Mouse (Mus musculus) myocyte (in vitro differentiated cells): ENCODE measurements around the gene Cnot1. TPM values are rescaled to one million over a fixed set of nuclear protein-coding genes. Genes with fewer than 3 reads are reported as not detected.

Source experiments
- H3K27me3 ChIP-seq: one replicate; pipeline ENCODE4 v1.6.1; 2011; ENCODE audit not compliant: control insufficient read depth, insufficient read depth, insufficient read length
- H3K36me3 ChIP-seq: one replicate; pipeline ENCODE4 v1.6.1; 2011; ENCODE audit not compliant: control insufficient read depth, insufficient read depth
- H3K4me2 ChIP-seq: one replicate; pipeline ENCODE4 v1.6.1; 2011; ENCODE audit warnings: low read depth, control low read depth
- H3K4me3 ChIP-seq: one replicate; pipeline ENCODE4 v1.5.1; 2011; ENCODE audit warnings: mild to moderate bottlenecking, control low read depth, moderate library complexity
- H3K79me2 ChIP-seq: one replicate; pipeline ENCODE4 v1.6.1; 2011; ENCODE audit not compliant: control insufficient read depth, insufficient read depth
- H3ac ChIP-seq: one replicate; pipeline ENCODE4 v1.6.1; 2011; ENCODE audit not compliant: control insufficient read depth, insufficient read length
- CEBPB ChIP-seq: IDR thresholded peaks from 2 replicates; pipeline ENCODE4 v1.6.1; 2011; ENCODE audit warnings: mild to moderate bottlenecking, moderate library complexity; ENCODE audit not compliant: poor library complexity, insufficient read depth, severe bottlenecking
- E2F4 ChIP-seq: IDR thresholded peaks from one replicate; pipeline ENCODE4 v1.6.1; 2011; ENCODE audit warnings: mild to moderate bottlenecking, control low read depth, moderate library complexity; ENCODE audit not compliant: insufficient read depth
- MAX ChIP-seq: IDR thresholded peaks from one replicate; pipeline ENCODE4 v1.6.1; 2011; ENCODE audit warnings: low read depth, mild to moderate bottlenecking, control low read depth
- MYOD1 ChIP-seq, 3 experiments: IDR thresholded peaks; one replicate each; pipeline ENCODE4 v1.6.1; 2011; ENCODE audit warnings: control low read depth in 2 of 3, low read depth in 2 of 3, mild to moderate bottlenecking in 2 of 3, moderate library complexity in 1 of 3; ENCODE audit not compliant: insufficient read length in 2 of 3, control insufficient read depth in 1 of 3
- MYOG ChIP-seq, 3 experiments: IDR thresholded peaks; one replicate each; pipeline ENCODE4 v1.6.1; 2011; ENCODE audit warnings: control low read depth in 2 of 3, low read depth in 2 of 3, mild to moderate bottlenecking in 2 of 3; ENCODE audit not compliant: insufficient read length in 2 of 3, control insufficient read depth in 1 of 3, insufficient read depth in 1 of 3
- POLR2A ChIP-seq: IDR thresholded peaks from one replicate; pipeline ENCODE4 v1.6.1; 2011; ENCODE audit warnings: low read depth, mild to moderate bottlenecking, control low read depth, moderate library complexity; ENCODE audit not compliant: insufficient read length
- POLR2AphosphoS2 ChIP-seq: IDR thresholded peaks from one replicate; pipeline ENCODE4 v1.6.1; 2011; ENCODE audit warnings: low read depth, control low read depth; ENCODE audit not compliant: insufficient read length
- REST ChIP-seq: IDR thresholded peaks from one replicate; pipeline ENCODE4 v1.6.1; 2011; ENCODE audit warnings: mild to moderate bottlenecking, control low read depth, moderate library complexity; ENCODE audit not compliant: insufficient read depth, insufficient read length
- SRF ChIP-seq: IDR thresholded peaks from one replicate; pipeline ENCODE4 v1.6.1; 2011; ENCODE audit warnings: low read depth; ENCODE audit not compliant: control insufficient read depth, insufficient read length
- TCF12 ChIP-seq: IDR thresholded peaks from one replicate; pipeline ENCODE4 v1.6.1; 2011; ENCODE audit warnings: mild to moderate bottlenecking, control low read depth; ENCODE audit not compliant: poor library complexity, insufficient read depth, severe bottlenecking
- TCF3 ChIP-seq: IDR thresholded peaks from one replicate; pipeline ENCODE4 v1.6.1; 2011; ENCODE audit warnings: low read depth, control low read depth; ENCODE audit not compliant: insufficient read length
- USF1 ChIP-seq: IDR thresholded peaks from one replicate; pipeline ENCODE4 v1.6.1; 2011; ENCODE audit warnings: low read depth, mild to moderate bottlenecking, control low read depth, moderate library complexity
- polyA plus RNA-seq: library from polyadenylated mRNA; unstranded; fragments of >200 nt; fragmentation: generic; extraction: Trizol; gene quantifications from one replicate; pipeline ENCODE4 v1.2.1, GENCODE M21; 2012; ENCODE audit warnings: missing spikeins

Cnot1 gene
- polyA plus RNA-seq, 1 experiment, result 32.7 TPM

- H3K27me3 ChIP-seq, result no peaks in the 10 kb centered on the region
- H3K4me2 ChIP-seq, result no peak overlapping the region
- peaks cover 9% of the 10 kb centered on the region for H3K36me3 ChIP-seq
- no peak overlapping the region for H3ac ChIP-seq
- TF ChIP-seq POLR2A, result no peak
- TF ChIP-seq MYOD1 (IDR thresholded peaks at IDR 0.05; ENCODE audit: control insufficient read depth in 1 of 3, insufficient read length in 2 of 3, low read depth in 2 of 3), result peak in 1 of 3 experiments; percentile 31
- TF ChIP-seq TCF12, result no peak
- TF ChIP-seq USF1, result no peak
- no peak for TF ChIP-seq POLR2AphosphoS2
- no peak for TF ChIP-seq MAX
- TF ChIP-seq MYOG (IDR thresholded peaks at IDR 0.05; ENCODE audit: control insufficient read depth in 1 of 3, insufficient read depth in 1 of 3, insufficient read length in 2 of 3, low read depth in 2 of 3), result peak in 2 of 3 experiments; percentile 11 to 38
- H3K79me2 ChIP-seq, result no peaks in the 10 kb centered on the region
- no peak overlapping the region for H3K4me3 ChIP-seq
These were observed 93.9 kb downstream of the Cnot1 start for GRCm38 (mm10) chr8:95713100-95714010.

GRCm38 (mm10) chr8:95712395-95712794 lies 94.9 kb downstream of the Cnot1 start:
- no peaks in the 10 kb centered on the region for H3K27me3 ChIP-seq
- TF ChIP-seq SRF (no peak), E2F4 (no peak), USF1 (no peak)
- no peak overlapping the region for H3K4me2 ChIP-seq
- H3ac ChIP-seq, result no peak overlapping the region
- H3K36me3 ChIP-seq, result no peaks in the 10 kb centered on the region
- H3K4me3 ChIP-seq, result no peak overlapping the region
- H3K79me2 ChIP-seq, result no peaks in the 10 kb centered on the region

GRCm38 (mm10) chr8:95711029-95711428 lies 96.2 kb downstream of the Cnot1 start:
- Histone ChIP-seq H3K27me3 (no peaks in the 10 kb centered on the region), H3K36me3 (no peaks in the 10 kb centered on the region)
- TF ChIP-seq USF1 (no peak), TCF12 (no peak), E2F4 (no peak), REST (no peak), POLR2A (no peak), POLR2AphosphoS2 (no peak), TCF3 (no peak), MAX (no peak)

GRCm38 (mm10) chr8:95709579-95709978 lies 97.7 kb downstream of the Cnot1 start:
- Histone ChIP-seq H3K36me3 (no peaks in the 10 kb centered on the region), H3K79me2 (no peaks in the 10 kb centered on the region), H3K4me3 (no peak overlapping the region), H3ac (no peak overlapping the region), H3K4me2 (no peak overlapping the region), H3K27me3 (no peaks in the 10 kb centered on the region)
- no peak for TF ChIP-seq E2F4
- no peak for TF ChIP-seq USF1
- no peak for TF ChIP-seq MYOG (IDR thresholded peaks at IDR 0.05; ENCODE audit: control insufficient read depth in 1 of 3, insufficient read depth in 1 of 3, insufficient read length in 2 of 3, low read depth in 2 of 3)
- TF ChIP-seq MYOD1 (IDR thresholded peaks at IDR 0.05; ENCODE audit: control insufficient read depth in 1 of 3, insufficient read length in 2 of 3, low read depth in 2 of 3), result no peak
- TF ChIP-seq POLR2A, result no peak
- TF ChIP-seq MAX, result no peak
- TF ChIP-seq POLR2AphosphoS2, result no peak
- TF ChIP-seq CEBPB, result no peak

More at GRCm38 (mm10) chr8:95711029-95711428, 96.2 kb downstream of the Cnot1 start:
- no peak overlapping the region for H3K4me3 ChIP-seq
- no peak overlapping the region for H3K4me2 ChIP-seq
- no peak overlapping the region for H3ac ChIP-seq
- H3K79me2 ChIP-seq, result no peaks in the 10 kb centered on the region

- Histone ChIP-seq H3K36me3 (no peaks in the 10 kb centered on the region), H3K79me2 (no peaks in the 10 kb centered on the region), H3K27me3 (no peaks in the 10 kb centered on the region), H3ac (no peak overlapping the region), H3K4me2 (no peak overlapping the region), H3K4me3 (no peak overlapping the region)
- no peak for TF ChIP-seq MYOG (IDR thresholded peaks at IDR 0.05; ENCODE audit: control insufficient read depth in 1 of 3, insufficient read depth in 1 of 3, insufficient read length in 2 of 3, low read depth in 2 of 3)
- TF ChIP-seq POLR2A, result no peak
- TF ChIP-seq USF1, result no peak
- TF ChIP-seq TCF3, result no peak
- TF ChIP-seq TCF12, result no peak
- TF ChIP-seq REST, result no peak
- no peak for TF ChIP-seq E2F4
- TF ChIP-seq POLR2AphosphoS2, result no peak
- no peak for TF ChIP-seq SRF
- TF ChIP-seq CEBPB, result no peak
- no peak for TF ChIP-seq MAX
- no peak for TF ChIP-seq MYOD1 (IDR thresholded peaks at IDR 0.05; ENCODE audit: control insufficient read depth in 1 of 3, insufficient read length in 2 of 3, low read depth in 2 of 3)
These were observed 102.7 kb downstream of the Cnot1 start for GRCm38 (mm10) chr8:95704538-95704937.
